Mouse (Mus musculus): ENCODE results near the gene Klk1b27. TPM values are rescaled to one million over a fixed set of nuclear protein-coding genes. Genes with fewer than 3 reads are reported as not detected.
"Not testable (repeated sequence)": the region's sequence is repeated elsewhere in the genome, so short reads cannot be mapped to it uniquely, and the experiment has no call there.

Klk1b27 gene
- total RNA-seq (2014; rRNA removed) (not detected in 2 replicates), polyA plus RNA-seq (2012; rRNA removed) (0.10 TPM in 1 of 2 replicates, not detected in the other)

- not testable (repeated sequence) for H3K4me1 ChIP-seq (ENCODE audit: control insufficient read depth, insufficient read depth, low read length); DNase-seq (ENCODE audit: extremely low read depth, low read depth, low spot score); H3K27ac ChIP-seq (replicated peaks; ENCODE audit: insufficient read depth, low read depth, low read length); H3K9ac ChIP-seq (ENCODE audit: low read depth, low read length); H3K4me3 ChIP-seq (ENCODE audit: insufficient read depth, low read depth, low read length); H3K36me3 ChIP-seq (ENCODE audit: control insufficient read depth, insufficient read depth, low read length); H3K79me2 ChIP-seq (ENCODE audit: control insufficient read depth, insufficient read depth, low read length); H3K27me3 ChIP-seq (ENCODE audit: control insufficient read depth, insufficient read depth, low read length)
- WGBS, result 73% methylated on average over 3 of the region's 3 CpGs
These were observed at the start of gene Klk1b27 for GRCm38 (mm10) chr7:44051990-44052389. TSS of gene Klk1b27 (plus strand) at chr7:44052290.

- TF ChIP-seq POLR2A (IDR thresholded peaks at IDR 0.05; ENCODE audit: extremely low read depth, insufficient read depth, low read length), result no peak
- no peak for TF ChIP-seq CTCF (IDR thresholded peaks at IDR 0.05; ENCODE audit: low read depth, low read length)
- H3K4me3 ChIP-seq (ENCODE audit: insufficient read depth, low read depth, low read length), result no peak overlapping the region
- no peaks in the 10 kb centered on the region for H3K4me1 ChIP-seq (ENCODE audit: control insufficient read depth, insufficient read depth, low read length)
- no peaks in the 10 kb centered on the region for H3K27me3 ChIP-seq (ENCODE audit: control insufficient read depth, insufficient read depth, low read length)
- no peaks in the 10 kb centered on the region for H3K79me2 ChIP-seq (ENCODE audit: control insufficient read depth, insufficient read depth, low read length)
- no peaks in the 10 kb centered on the region for H3K36me3 ChIP-seq (ENCODE audit: control insufficient read depth, insufficient read depth, low read length)
- H3K27ac ChIP-seq (replicated peaks; ENCODE audit: insufficient read depth, low read depth, low read length), result no peak overlapping the region
- DNase-seq (ENCODE audit: extremely low read depth, low read depth, low spot score), result no peak
- H3K9ac ChIP-seq (ENCODE audit: low read depth, low read length), result no peak overlapping the region
These were observed 47.2 kb upstream of the Klk1b27 start for GRCm38 (mm10) chr7:44004847-44005246.

GRCm38 (mm10) chr7:44011868-44012267, 40.2 kb upstream of the Klk1b27 start, which contains the start of gene Klk1b26:
TSS of gene Klk1b26 (plus strand) at chr7:44012168.
- H3K4me3 ChIP-seq (ENCODE audit: insufficient read depth, low read depth, low read length); H3K79me2 ChIP-seq (ENCODE audit: control insufficient read depth, insufficient read depth, low read length); DNase-seq (ENCODE audit: extremely low read depth, low read depth, low spot score); H3K9ac ChIP-seq (ENCODE audit: low read depth, low read length); H3K4me1 ChIP-seq (ENCODE audit: control insufficient read depth, insufficient read depth, low read length); H3K27me3 ChIP-seq (ENCODE audit: control insufficient read depth, insufficient read depth, low read length); H3K27ac ChIP-seq (replicated peaks; ENCODE audit: insufficient read depth, low read depth, low read length); H3K36me3 ChIP-seq (ENCODE audit: control insufficient read depth, insufficient read depth, low read length): not testable (repeated sequence)

GRCm38 (mm10) chr7:44014666-44015065, 37.4 kb upstream of the Klk1b27 start:
- H3K27me3 ChIP-seq (ENCODE audit: control insufficient read depth, insufficient read depth, low read length); H3K4me3 ChIP-seq (ENCODE audit: insufficient read depth, low read depth, low read length); H3K4me1 ChIP-seq (ENCODE audit: control insufficient read depth, insufficient read depth, low read length); H3K9ac ChIP-seq (ENCODE audit: low read depth, low read length); DNase-seq (ENCODE audit: extremely low read depth, low read depth, low spot score); H3K27ac ChIP-seq (replicated peaks; ENCODE audit: insufficient read depth, low read depth, low read length); H3K36me3 ChIP-seq (ENCODE audit: control insufficient read depth, insufficient read depth, low read length); H3K79me2 ChIP-seq (ENCODE audit: control insufficient read depth, insufficient read depth, low read length): not testable (repeated sequence)
- WGBS, result 77% methylated on average over 6 of the region's 6 CpGs

GRCm38 (mm10) chr7:44015071-44015470, 37.0 kb upstream of the Klk1b27 start:
- Histone ChIP-seq H3K36me3 (ENCODE audit: control insufficient read depth, insufficient read depth, low read length) (no peaks in the 10 kb centered on the region), H3K27me3 (ENCODE audit: control insufficient read depth, insufficient read depth, low read length) (no peaks in the 10 kb centered on the region), H3K4me3 (ENCODE audit: insufficient read depth, low read depth, low read length) (no peak overlapping the region), H3K27ac (replicated peaks; ENCODE audit: insufficient read depth, low read depth, low read length) (no peak overlapping the region), H3K79me2 (ENCODE audit: control insufficient read depth, insufficient read depth, low read length) (no peaks in the 10 kb centered on the region), H3K9ac (ENCODE audit: low read depth, low read length) (no peak overlapping the region), H3K4me1 (ENCODE audit: control insufficient read depth, insufficient read depth, low read length) (no peaks in the 10 kb centered on the region)
- DNase-seq (ENCODE audit: extremely low read depth, low read depth, low spot score), result no peak
- 78% methylated on average over 5 of the region's 5 CpGs for WGBS
- TF ChIP-seq CTCF (IDR thresholded peaks at IDR 0.05; ENCODE audit: low read depth, low read length) (no peak), POLR2A (IDR thresholded peaks at IDR 0.05; ENCODE audit: extremely low read depth, insufficient read depth, low read length) (no peak)

- H3K9ac ChIP-seq (ENCODE audit: low read depth, low read length), result no peak overlapping the region
- no peaks in the 10 kb centered on the region for H3K79me2 ChIP-seq (ENCODE audit: control insufficient read depth, insufficient read depth, low read length)
- no peak overlapping the region for H3K27ac ChIP-seq (replicated peaks; ENCODE audit: insufficient read depth, low read depth, low read length)
- no peaks in the 10 kb centered on the region for H3K4me1 ChIP-seq (ENCODE audit: control insufficient read depth, insufficient read depth, low read length)
- H3K27me3 ChIP-seq (ENCODE audit: control insufficient read depth, insufficient read depth, low read length), result no peaks in the 10 kb centered on the region
- H3K4me3 ChIP-seq (ENCODE audit: insufficient read depth, low read depth, low read length), result no peak overlapping the region
- WGBS, result 66% methylated on average over 2 of the region's 2 CpGs
- no peaks in the 10 kb centered on the region for H3K36me3 ChIP-seq (ENCODE audit: control insufficient read depth, insufficient read depth, low read length)
- TF ChIP-seq CTCF (IDR thresholded peaks at IDR 0.05; ENCODE audit: low read depth, low read length) (no peak), POLR2A (IDR thresholded peaks at IDR 0.05; ENCODE audit: extremely low read depth, insufficient read depth, low read length) (no peak)
- DNase-seq (ENCODE audit: extremely low read depth, low read depth, low spot score), result no peak
These were observed 20.0 kb downstream of the Klk1b27 start for GRCm38 (mm10) chr7:44072117-44072516.

All from liver, adult 2 months (tissue).